Mouse (Mus musculus): ENCODE measurements around the gene Gm7714.
"Not testable (repeated sequence)": the region's sequence is repeated elsewhere in the genome, so short reads cannot be mapped to it uniquely, and the experiment has no call there.

Gm7714 gene

GRCm38 (mm10) chr5:88268619-88269018, at the start of gene Gm7714:
Gene Gm7714 (plus strand): TSS chr5:88268919.
- no peak for DNase-seq (ENCODE audit: low read depth, low spot score)

DNA sequence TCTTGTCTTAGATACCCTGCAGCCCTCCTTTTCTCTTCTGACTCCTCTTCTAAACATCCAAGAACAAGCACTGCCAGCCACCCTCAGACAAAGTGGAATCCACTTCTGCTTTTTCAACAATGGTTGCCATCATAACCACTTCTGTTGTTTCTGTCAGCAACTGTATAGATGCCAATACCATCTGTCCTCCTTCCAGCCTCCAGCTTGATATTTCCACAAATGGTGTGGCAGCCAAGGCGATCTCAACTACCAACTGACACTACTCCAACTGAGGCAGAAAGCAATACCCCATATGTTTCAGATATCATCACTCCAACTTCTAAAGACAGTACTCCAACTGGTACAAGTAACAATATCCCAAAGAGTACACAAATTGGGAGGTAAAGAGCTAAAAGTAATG, 12.2 kb upstream of the Gm7714 start:
- DNase-seq (ENCODE audit: low read depth, low spot score): no peak

GRCm38 (mm10) chr5:88311307-88311706, 42.6 kb downstream of the Gm7714 start:
- not testable (repeated sequence) for DNase-seq (ENCODE audit: low read depth, low spot score)

DNA sequence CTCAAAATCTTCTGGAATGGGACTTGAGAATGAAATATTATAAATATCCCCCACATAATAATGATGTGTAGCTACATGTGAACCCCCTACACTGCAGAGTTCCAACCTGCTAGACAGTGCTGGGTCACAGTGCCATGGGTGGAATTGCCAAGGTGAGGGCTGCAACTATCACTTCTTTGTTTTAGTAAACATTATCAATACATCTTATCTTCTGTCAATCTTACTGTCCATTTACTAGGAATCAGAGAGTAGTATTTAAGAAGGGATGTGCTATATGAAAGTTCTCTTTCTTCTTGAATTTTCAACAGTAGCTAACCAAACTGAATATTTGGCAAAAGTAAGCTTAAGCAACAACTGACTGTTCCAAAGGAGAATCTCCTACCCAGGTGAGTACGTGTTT, 48.3 kb downstream of the Gm7714 start, which contains the start of gene Prol1:
TSS of gene Prol1 (plus strand) at position 301 of the 400 bp plus-strand sequence.
- DNase-seq (ENCODE audit: low read depth, low spot score): no peak

All from embryo, embryonic 11.5 days (tissue).